Mouse (Mus musculus) naive thymus-derived CD4-positive, alpha-beta T cell, adult 2 months (primary cell): ENCODE measurements around the gene Rab6b.
A peak's percentile ranks its signal among the peaks of the same experiment; 100 is the strongest.
"Not testable (repeated sequence)": the region's sequence is repeated elsewhere in the genome, so short reads cannot be mapped to it uniquely, and the experiment has no call there.

ENCODE experiments used
- DNase-seq: peaks from one replicate; pipeline ENCODE4 v3.0.0-alpha.2; 2011; ENCODE audit warnings: low read depth

Gene Rab6b

GRCm38 (mm10) chr9:103143881-103144280, 32.3 kb downstream of the Rab6b start:
- DNase-seq = no peak

GRCm38 (mm10) chr9:103145351-103145750, 33.8 kb downstream of the Rab6b start:
- DNase-seq = no peak

GRCm38 (mm10) chr9:103146257-103146656, 34.7 kb downstream of the Rab6b start:
- no peak for DNase-seq

- no peak for DNase-seq
These were observed 35.1 kb downstream of the Rab6b start for GRCm38 (mm10) chr9:103146703-103147102.

- no peak for DNase-seq
These were observed 35.5 kb downstream of the Rab6b start for GRCm38 (mm10) chr9:103147103-103147502.

GRCm38 (mm10) chr9:103149074-103149799, 37.6 kb downstream of the Rab6b start:
- no peak for DNase-seq

GRCm38 (mm10) chr9:103153286-103153685, 41.7 kb downstream of the Rab6b start:
- no peak for DNase-seq

GRCm38 (mm10) chr9:103154568-103154967, 43.0 kb downstream of the Rab6b start:
- no peak for DNase-seq

GRCm38 (mm10) chr9:103155158-103155557, 43.6 kb downstream of the Rab6b start:
- not testable (repeated sequence) for DNase-seq

GRCm38 (mm10) chr9:103163806-103164205, 52.2 kb downstream of the Rab6b start:
- no peak for DNase-seq

GRCm38 (mm10) chr9:103168046-103168445, 56.5 kb downstream of the Rab6b start:
- DNase-seq = no peak

GRCm38 (mm10) chr9:103168771-103169170, 57.2 kb downstream of the Rab6b start:
- DNase-seq = no peak

- no peak for DNase-seq
These were observed 63.4 kb downstream of the Rab6b start for GRCm38 (mm10) chr9:103174771-103175519.

GRCm38 (mm10) chr9:103175692-103176091, 64.1 kb downstream of the Rab6b start:
- no peak for DNase-seq

- peak; percentile 11 for DNase-seq
These were observed 68.7 kb downstream of the Rab6b start for GRCm38 (mm10) chr9:103180303-103180702.

GRCm38 (mm10) chr9:103180807-103181565, 69.4 kb downstream of the Rab6b start:
- peak; percentile 69 for DNase-seq

GRCm38 (mm10) chr9:103181886-103182285, 70.3 kb downstream of the Rab6b start:
- no peak for DNase-seq

- no peak for DNase-seq
These were observed 73.3 kb downstream of the Rab6b start for GRCm38 (mm10) chr9:103184855-103185254.

GRCm38 (mm10) chr9:103185946-103186345, 74.4 kb downstream of the Rab6b start:
- no peak for DNase-seq

- DNase-seq = no peak
These were observed 75.2 kb downstream of the Rab6b start for GRCm38 (mm10) chr9:103186747-103187146.

- no peak for DNase-seq
These were observed 76.8 kb downstream of the Rab6b start for GRCm38 (mm10) chr9:103188416-103188815.

- peak; percentile 92 for DNase-seq
These were observed 90.1 kb downstream of the Rab6b start, which contains the start of gene Srprb for GRCm38 (mm10) chr9:103201561-103202260. Gene Srprb (minus strand): TSS chr9:103202137.
